Mouse (Mus musculus) thymus, adult 2 months (tissue): ENCODE results near the gene Cradd.

Source experiments
- CTCF ChIP-seq: fragments of 200-500 bp; IDR thresholded peaks from 2 replicates; pipeline ENCODE4 v1.5.1; 2012; ENCODE audit warnings: mild to moderate bottlenecking, control low read depth, low read length, moderate library complexity, borderline replicate concordance; ENCODE audit not compliant: control insufficient read depth, poor library complexity, insufficient read depth; ENCODE audit errors: extremely low read depth
- POLR2A ChIP-seq: fragments of 200-500 bp; IDR thresholded peaks from 2 replicates; pipeline ENCODE4 v1.6.1; 2012; ENCODE audit warnings: mild to moderate bottlenecking, low read length, control low read depth, moderate library complexity; ENCODE audit not compliant: control insufficient read depth, poor library complexity, insufficient read depth; ENCODE audit errors: extremely low read depth

DNA sequence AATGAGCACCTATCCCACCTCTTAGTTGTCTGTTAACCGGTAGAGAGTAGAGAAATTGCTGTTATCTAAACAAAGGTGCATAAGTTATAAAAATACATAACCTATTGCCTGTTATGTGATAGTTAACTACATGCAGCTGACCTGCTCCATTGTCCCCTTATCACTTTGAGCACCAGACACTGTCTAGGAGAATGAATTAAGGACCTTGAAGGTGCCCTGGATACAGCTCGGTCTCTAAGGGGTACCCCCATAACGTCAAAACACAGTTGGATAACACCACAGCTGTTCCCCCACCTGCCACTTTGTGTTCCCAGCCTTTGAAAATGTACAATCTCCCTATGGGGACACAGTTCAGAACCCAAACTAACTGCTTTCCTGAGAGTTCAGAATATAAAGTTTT, 24.5 kb upstream of the Cradd start:
- no peak for TF ChIP-seq POLR2A
- TF ChIP-seq CTCF = no peak
